Mouse (Mus musculus): ENCODE measurements around the gene Eif4b. TPM values are rescaled to one million over a fixed set of nuclear protein-coding genes. Genes with fewer than 3 reads are reported as not detected.

Eif4b gene
- polyA plus RNA-seq, 1 experiment from 2014 or later: 54.0 TPM

GRCm38 (mm10) chr15:102034121-102035053, 39.2 kb upstream of the Eif4b start:
- Histone ChIP-seq H3K4me3 (ENCODE audit: low read depth, low read length) (no peak overlapping the region), H3K9ac (replicated peaks; ENCODE audit: low read depth) (no peak overlapping the region), H3K4me2 (replicated peaks; ENCODE audit: low read depth, low read length) (no peak overlapping the region), H3K9me3 (ENCODE audit: low read length) (no peaks in the 10 kb centered on the region), H3K36me3 (ENCODE audit: insufficient read depth, low read length) (no peaks in the 10 kb centered on the region), H3K27me3 (replicated peaks; ENCODE audit: insufficient read depth, low read length) (no peaks in the 10 kb centered on the region), H3K4me1 (ENCODE audit: insufficient read depth, low read depth, low read length) (no peaks in the 10 kb centered on the region), H3K27ac (ENCODE audit: low read length) (no peak overlapping the region)
- WGBS: 53% methylated on average over 16 of the region's 16 CpGs
- ATAC-seq (no peak), DNase-seq (ENCODE audit: low spot score) (no peak)
- TF ChIP-seq EP300 (IDR thresholded peaks at IDR 0.05) (no peak), CTCF (IDR thresholded peaks at IDR 0.05) (no peak)

DNA sequence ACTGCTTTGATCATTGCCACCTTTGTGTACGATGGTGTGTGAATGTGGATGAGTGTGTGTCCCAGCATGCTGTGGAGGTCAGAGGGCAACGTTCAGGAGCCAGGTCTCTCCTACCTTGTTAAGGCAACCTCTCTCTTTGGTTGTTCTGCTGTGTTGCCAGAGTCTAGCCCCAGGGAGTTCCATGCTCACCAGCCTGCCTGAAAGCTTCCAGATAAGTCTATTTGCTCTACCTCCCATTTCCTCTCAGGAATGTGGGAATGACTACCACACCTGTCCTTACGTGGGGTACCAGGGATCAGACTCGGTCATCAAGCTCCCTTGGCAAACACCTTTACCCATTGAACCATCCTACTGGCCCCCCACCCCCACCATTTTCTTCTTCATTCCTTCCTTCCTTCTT, 33.3 kb upstream of the Eif4b start:
- no peak for ATAC-seq
- Histone ChIP-seq H3K9me3 (ENCODE audit: low read length) (no peaks in the 10 kb centered on the region), H3K4me1 (ENCODE audit: insufficient read depth, low read depth, low read length) (no peaks in the 10 kb centered on the region), H3K4me2 (replicated peaks; ENCODE audit: low read depth, low read length) (no peak overlapping the region), H3K27me3 (replicated peaks; ENCODE audit: insufficient read depth, low read length) (no peaks in the 10 kb centered on the region), H3K36me3 (ENCODE audit: insufficient read depth, low read length) (no peaks in the 10 kb centered on the region), H3K27ac (ENCODE audit: low read length) (no peak overlapping the region), H3K9ac (replicated peaks; ENCODE audit: low read depth) (no peak overlapping the region), H3K4me3 (ENCODE audit: low read depth, low read length) (no peak overlapping the region)
- 53% methylated on average over 4 of the region's 4 CpGs for WGBS
- TF ChIP-seq EP300 (IDR thresholded peaks at IDR 0.05): no peak
- no peak for TF ChIP-seq CTCF (IDR thresholded peaks at IDR 0.05)
- no peak for DNase-seq (ENCODE audit: low spot score)

- TF ChIP-seq EP300 (IDR thresholded peaks at IDR 0.05) (no peak), CTCF (IDR thresholded peaks at IDR 0.05) (no peak)
- H3K27ac ChIP-seq (ENCODE audit: low read length): no peak overlapping the region; the same call in 1 of the 2 replicates
- H3K4me1 ChIP-seq (ENCODE audit: insufficient read depth, low read depth, low read length): no peaks in the 10 kb centered on the region
- H3K36me3 ChIP-seq (ENCODE audit: insufficient read depth, low read length): no peaks in the 10 kb centered on the region
- ATAC-seq (peak; percentile 59), DNase-seq (ENCODE audit: low spot score) (peak; percentile 62)
- WGBS: 25% methylated on average over 7 of the region's 7 CpGs
- H3K4me2 ChIP-seq (replicated peaks; ENCODE audit: low read depth, low read length): no peak overlapping the region
- H3K4me3 ChIP-seq (ENCODE audit: low read depth, low read length): no peak overlapping the region
- H3K27me3 ChIP-seq (replicated peaks; ENCODE audit: insufficient read depth, low read length): no peaks in the 10 kb centered on the region
- H3K9ac ChIP-seq (replicated peaks; ENCODE audit: low read depth): no peak overlapping the region
- no peaks in the 10 kb centered on the region for H3K9me3 ChIP-seq (ENCODE audit: low read length)
Measured at GRCm38 (mm10) chr15:102041951-102042350, 31.6 kb upstream of the Eif4b start.

DNA sequence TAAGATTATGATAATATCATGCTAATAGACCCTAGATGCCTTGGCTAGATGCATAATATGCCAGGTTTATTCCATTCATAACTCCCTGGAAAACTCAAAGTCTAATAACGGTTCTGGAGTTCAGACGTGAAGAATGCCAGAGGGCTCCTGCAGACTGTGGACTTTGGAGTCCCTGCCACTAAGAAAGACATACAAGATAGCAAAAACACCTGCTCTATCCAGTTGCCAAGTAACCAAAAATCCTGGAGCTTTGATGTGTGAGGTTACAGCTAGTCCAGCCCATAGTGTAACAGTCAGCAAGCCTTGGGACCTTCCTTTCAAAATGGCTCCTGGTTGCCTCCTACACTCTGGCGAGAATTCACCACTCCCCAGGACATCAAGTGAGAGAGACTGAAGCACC, 28.8 kb upstream of the Eif4b start:
- TF ChIP-seq CTCF (IDR thresholded peaks at IDR 0.05) (no peak), EP300 (IDR thresholded peaks at IDR 0.05) (no peak)
- no peak overlapping the region for H3K9ac ChIP-seq (replicated peaks; ENCODE audit: low read depth)
- no peak overlapping the region for H3K4me2 ChIP-seq (replicated peaks; ENCODE audit: low read depth, low read length)
- H3K27me3 ChIP-seq (replicated peaks; ENCODE audit: insufficient read depth, low read length): no peaks in the 10 kb centered on the region
- no peak overlapping the region for H3K4me3 ChIP-seq (ENCODE audit: low read depth, low read length)
- H3K9me3 ChIP-seq (ENCODE audit: low read length): no peaks in the 10 kb centered on the region
- H3K27ac ChIP-seq (ENCODE audit: low read length): no peak overlapping the region
- H3K4me1 ChIP-seq (ENCODE audit: insufficient read depth, low read depth, low read length): no peaks in the 10 kb centered on the region
- DNase-seq (ENCODE audit: low spot score) (no peak), ATAC-seq (no peak)
- H3K36me3 ChIP-seq (ENCODE audit: insufficient read depth, low read length): no peaks in the 10 kb centered on the region
- 74% methylated on average over 3 of the region's 3 CpGs for WGBS

DNA sequence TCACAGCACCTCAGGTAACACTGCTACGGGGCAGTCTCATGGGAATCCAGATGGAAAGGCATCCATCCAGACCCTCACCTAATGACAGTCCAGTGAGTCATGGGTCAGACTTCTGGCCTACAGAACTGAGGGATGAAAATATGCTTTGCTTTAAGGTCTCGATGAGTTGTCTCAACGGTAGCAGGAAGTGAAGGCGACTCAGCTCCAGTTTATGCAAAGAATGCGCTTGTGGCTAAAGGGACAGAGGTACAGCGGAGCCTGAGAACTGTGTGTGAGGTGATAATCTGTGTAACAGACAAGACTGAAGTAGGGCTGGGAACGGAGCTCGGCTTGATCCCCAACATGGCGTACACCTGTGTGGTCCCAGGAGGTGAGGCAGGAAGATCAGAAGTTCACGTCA, 27.9 kb upstream of the Eif4b start:
- DNase-seq (ENCODE audit: low spot score) (no peak), ATAC-seq (no peak)
- no peak for TF ChIP-seq EP300 (IDR thresholded peaks at IDR 0.05)
- no peak for TF ChIP-seq CTCF (IDR thresholded peaks at IDR 0.05)
- Histone ChIP-seq H3K27ac (ENCODE audit: low read length) (no peak overlapping the region), H3K4me1 (ENCODE audit: insufficient read depth, low read depth, low read length) (no peaks in the 10 kb centered on the region), H3K9ac (replicated peaks; ENCODE audit: low read depth) (no peak overlapping the region), H3K9me3 (ENCODE audit: low read length) (no peaks in the 10 kb centered on the region), H3K4me3 (ENCODE audit: low read depth, low read length) (no peak overlapping the region), H3K27me3 (replicated peaks; ENCODE audit: insufficient read depth, low read length) (no peaks in the 10 kb centered on the region), H3K36me3 (ENCODE audit: insufficient read depth, low read length) (no peaks in the 10 kb centered on the region), H3K4me2 (replicated peaks; ENCODE audit: low read depth, low read length) (no peak overlapping the region)
- 65% methylated on average over 10 of the region's 10 CpGs for WGBS

- ATAC-seq (no peak), DNase-seq (ENCODE audit: low spot score) (no peak)
- H3K9ac ChIP-seq (replicated peaks; ENCODE audit: low read depth): no peak overlapping the region
- WGBS: 86% methylated on average over 6 of the region's 6 CpGs
- no peaks in the 10 kb centered on the region for H3K9me3 ChIP-seq (ENCODE audit: low read length)
- no peak overlapping the region for H3K27ac ChIP-seq (ENCODE audit: low read length)
- H3K27me3 ChIP-seq (replicated peaks; ENCODE audit: insufficient read depth, low read length): no peaks in the 10 kb centered on the region
- H3K4me1 ChIP-seq (ENCODE audit: insufficient read depth, low read depth, low read length): no peaks in the 10 kb centered on the region
- no peak overlapping the region for H3K4me2 ChIP-seq (replicated peaks; ENCODE audit: low read depth, low read length)
- H3K36me3 ChIP-seq (ENCODE audit: insufficient read depth, low read length): no peaks in the 10 kb centered on the region
- H3K4me3 ChIP-seq (ENCODE audit: low read depth, low read length): no peak overlapping the region
- no peak for TF ChIP-seq CTCF (IDR thresholded peaks at IDR 0.05)
- TF ChIP-seq EP300 (IDR thresholded peaks at IDR 0.05): no peak
Measured at GRCm38 (mm10) chr15:102048006-102048405, 25.6 kb upstream of the Eif4b start.

Data from lung, postnatal 0 days (tissue).